Mouse (Mus musculus) cerebellum, postnatal 36 days (tissue): Measurements from ENCODE around the gene Elac2.
A peak's percentile ranks its signal among the peaks of the same experiment; 100 is the strongest.

Source experiments
- DNase-seq, 2 experiments: peaks; one replicate each; pipeline ENCODE4 v3.0.0; 2021 to 2022; ENCODE audit warnings: mixed read lengths in 2 of 2

Elac2 gene

GRCm38 (mm10) chr11:65022771-65023170 lies 43.9 kb downstream of the Elac2 start:
- no peak for DNase-seq

GRCm38 (mm10) chr11:65028049-65028448 lies 49.2 kb downstream of the Elac2 start:
- DNase-seq: no peak

GRCm38 (mm10) chr11:65030201-65030600 lies 51.4 kb downstream of the Elac2 start:
- no peak for DNase-seq

- no peak for DNase-seq
Observed at GRCm38 (mm10) chr11:65032221-65032620, 53.4 kb downstream of the Elac2 start.

GRCm38 (mm10) chr11:65038996-65039395 lies 60.2 kb downstream of the Elac2 start:
- DNase-seq: no peak

- no peak for DNase-seq
Observed at GRCm38 (mm10) chr11:65039517-65040095, 60.8 kb downstream of the Elac2 start.

GRCm38 (mm10) chr11:65040556-65040955 lies 61.7 kb downstream of the Elac2 start:
- peak in 1 of 2 experiments; percentile 33 for DNase-seq

- DNase-seq: peak; percentile 85 to 88
Observed at GRCm38 (mm10) chr11:65049090-65049489, 70.3 kb downstream of the Elac2 start.

- DNase-seq: no peak
Observed at GRCm38 (mm10) chr11:65050819-65051218, 72.0 kb downstream of the Elac2 start.
